Mouse (Mus musculus): ENCODE measurements at regions not wholly inside any gene's neighbourhood (a gene's known extent, or its start where the extent isn't known, plus 50 kb on each side); places are given as distances from the start of the nearest gene placed in this dataset.

DNA sequence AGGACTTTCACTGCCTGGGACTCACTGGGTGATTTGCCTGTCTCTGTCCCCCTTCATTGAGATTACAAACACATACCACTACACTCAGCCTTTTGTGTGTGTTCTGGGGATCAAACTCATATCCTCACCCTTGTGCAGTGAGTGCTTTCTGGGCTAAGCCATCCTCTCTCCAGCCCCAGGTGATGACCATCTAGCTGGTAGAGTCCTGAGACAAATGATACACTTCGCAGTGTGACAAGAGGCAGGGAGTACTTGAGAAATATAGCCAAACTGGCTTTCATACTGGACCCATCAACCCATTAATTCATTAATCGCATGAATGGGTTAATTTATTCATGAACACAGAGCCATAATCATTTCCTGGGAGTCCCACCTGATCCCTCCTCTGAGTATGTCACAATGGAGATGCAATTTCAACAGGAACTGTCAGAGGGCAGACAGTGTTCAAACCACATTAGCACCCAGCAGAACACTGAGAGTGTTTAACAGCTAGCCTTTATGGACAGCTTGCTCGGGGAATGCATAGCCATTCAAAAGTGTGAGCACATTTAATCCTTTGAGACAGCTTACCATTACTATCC is 130.6 kb upstream of the Kit start:
- no peaks in the 10 kb centered on the region for H3K36me3 ChIP-seq (replicated peaks)
- H3K27ac ChIP-seq = no peak overlapping the region
- no peak for DNase-seq (ENCODE audit: extremely low spot score, low spot score)
- peaks cover 10% of the 10 kb centered on the region; the same call in 1 of the 2 replicates for H3K4me1 ChIP-seq
- no peak overlapping the region for H3K4me3 ChIP-seq
- WGBS = 89% methylated on average over 3 of the region's 3 CpGs
- no peaks in the 10 kb centered on the region for H3K9me3 ChIP-seq
- H3K27me3 ChIP-seq (ENCODE audit: poor library complexity, severe bottlenecking) = peaks cover 10% of the 10 kb centered on the region; the same call in 1 of the 2 replicates

DNA sequence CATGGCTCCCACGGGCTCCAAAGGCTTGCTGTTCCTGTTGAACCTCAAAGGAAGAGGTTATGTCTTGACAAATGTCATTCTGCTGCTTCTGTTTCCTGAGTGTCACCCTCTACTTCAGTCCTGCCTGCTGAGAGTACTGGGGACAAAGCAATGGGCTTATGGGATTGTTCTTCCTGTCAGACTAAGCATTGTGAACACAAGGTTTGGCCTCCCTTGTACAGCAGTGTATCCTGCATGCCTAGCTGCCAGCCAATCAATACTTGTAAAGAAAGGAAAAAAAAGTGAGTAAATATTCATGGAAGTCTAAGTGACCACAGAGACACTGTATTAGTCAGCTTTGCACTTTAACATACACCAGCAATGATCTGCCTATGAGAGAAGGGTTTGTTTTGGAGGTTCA is 128.3 kb upstream of the Kit start:
- 65% methylated on average over 1 of the region's 1 CpGs for WGBS
- Histone ChIP-seq H3K27me3 (ENCODE audit: poor library complexity, severe bottlenecking) (peaks cover 30% of the 10 kb centered on the region), H3K4me3 (no peak overlapping the region), H3K4me1 (peaks cover 17% of the 10 kb centered on the region), H3K27ac (no peak overlapping the region), H3K9me3 (no peaks in the 10 kb centered on the region), H3K36me3 (replicated peaks) (no peaks in the 10 kb centered on the region)
- no peak for DNase-seq (ENCODE audit: extremely low spot score, low spot score)

DNA sequence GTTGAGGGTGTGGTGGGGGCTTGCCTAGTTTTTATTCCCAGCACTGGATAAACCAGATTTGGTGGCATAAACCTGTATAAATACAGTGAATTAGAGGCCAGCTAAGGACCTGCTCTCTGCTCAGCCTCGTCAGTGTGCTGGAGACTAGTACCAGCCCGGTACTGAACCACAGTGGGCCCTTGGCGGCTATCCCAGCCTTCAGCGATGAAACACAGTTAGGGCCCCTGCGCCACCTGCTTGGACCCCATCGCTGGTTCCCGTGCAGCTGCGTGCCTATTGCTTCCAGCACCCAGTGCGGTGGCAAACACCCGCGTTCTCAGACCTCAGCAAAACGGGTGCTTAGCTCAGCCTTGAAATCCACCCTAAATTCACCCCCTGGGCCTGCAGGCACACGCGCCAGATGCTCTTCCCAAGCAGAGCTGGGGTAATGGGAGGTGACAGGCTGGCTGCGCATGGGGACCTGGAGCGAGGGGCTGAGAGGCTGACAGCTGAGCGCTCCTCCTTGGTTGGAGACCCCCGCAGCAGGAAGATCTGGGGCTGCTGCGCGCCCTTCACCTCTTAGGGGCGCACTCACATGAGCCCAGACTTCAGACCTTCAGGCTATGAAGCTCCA is 124.7 kb upstream of the Kit start:
- no peak overlapping the region for H3K27ac ChIP-seq
- peaks cover 33% of the 10 kb centered on the region for H3K27me3 ChIP-seq (ENCODE audit: poor library complexity, severe bottlenecking)
- no peak for DNase-seq (ENCODE audit: extremely low spot score, low spot score)
- H3K36me3 ChIP-seq (replicated peaks) = no peaks in the 10 kb centered on the region
- 50% methylated on average over 21 of the region's 21 CpGs for WGBS
- H3K4me3 ChIP-seq = no peak overlapping the region
- H3K9me3 ChIP-seq = no peaks in the 10 kb centered on the region
- H3K4me1 ChIP-seq = peaks cover 10% of the 10 kb centered on the region

DNA sequence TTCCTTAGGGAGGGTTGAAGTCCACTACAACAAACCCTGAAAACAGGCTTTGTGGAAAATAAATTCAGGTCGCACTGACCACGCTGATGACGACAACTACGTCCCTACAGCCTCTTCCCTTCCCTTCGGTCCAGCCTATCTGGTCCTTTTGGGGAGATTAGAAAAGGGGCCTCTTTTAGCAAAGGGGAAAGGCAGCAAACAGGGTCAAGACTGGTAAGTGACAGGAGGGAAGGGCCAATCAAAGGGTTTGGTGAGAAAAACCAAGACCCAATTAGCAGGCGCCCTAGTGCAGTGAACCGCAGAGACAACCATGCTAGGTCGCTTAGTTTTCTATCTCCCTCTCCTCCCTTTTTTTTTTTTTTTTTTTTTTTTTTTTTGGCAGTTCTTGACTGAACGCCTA is 124.2 kb upstream of the Kit start:
- H3K9me3 ChIP-seq = no peaks in the 10 kb centered on the region
- no peak overlapping the region for H3K27ac ChIP-seq
- H3K4me3 ChIP-seq = no peak overlapping the region
- WGBS = 62% methylated on average over 9 of the region's 9 CpGs
- H3K4me1 ChIP-seq = peaks cover 15% of the 10 kb centered on the region
- peaks cover 33% of the 10 kb centered on the region for H3K27me3 ChIP-seq (ENCODE audit: poor library complexity, severe bottlenecking)
- DNase-seq (ENCODE audit: extremely low spot score, low spot score) = no peak
- H3K36me3 ChIP-seq (replicated peaks) = no peaks in the 10 kb centered on the region

DNA sequence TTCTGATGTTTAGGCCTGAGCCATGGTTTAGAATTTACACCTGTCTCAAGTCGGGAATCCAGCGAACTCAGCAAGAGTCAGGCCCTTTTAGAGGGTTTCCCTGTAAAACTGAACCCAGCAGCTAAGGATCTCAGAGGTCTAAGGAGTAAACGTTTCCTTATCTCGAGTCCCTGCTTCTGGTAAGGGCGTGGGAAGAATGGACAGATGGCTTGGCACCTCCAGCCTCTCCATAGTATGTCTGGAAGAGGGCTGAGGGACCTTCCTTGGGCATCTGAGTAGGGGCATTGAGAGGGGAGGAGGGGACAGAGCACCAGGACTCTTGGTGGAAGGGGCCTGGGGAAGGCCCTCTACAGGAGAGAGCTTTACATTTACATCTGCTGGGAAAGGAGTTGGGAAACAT is 123.6 kb upstream of the Kit start:
- 69% methylated on average over 5 of the region's 5 CpGs for WGBS

DNA sequence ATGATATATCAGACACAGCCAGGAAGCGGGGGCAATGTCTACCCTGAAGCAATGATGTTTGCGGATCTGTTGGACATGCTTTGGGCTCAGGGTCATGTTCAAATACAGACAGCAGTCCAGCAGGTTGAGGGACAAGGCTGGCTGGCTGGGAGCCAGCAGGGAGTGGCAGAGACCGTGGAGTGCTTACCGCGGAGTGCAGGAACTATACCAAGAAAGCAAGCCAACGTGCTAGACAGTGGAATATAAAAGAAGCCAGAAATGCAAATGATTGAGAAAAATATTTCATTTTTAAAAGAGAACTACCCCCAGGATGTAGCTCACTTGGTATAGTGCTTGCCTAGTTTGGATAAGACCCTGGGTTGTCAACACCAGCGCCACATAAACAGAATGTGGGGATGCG is 123.0 kb upstream of the Kit start:
- Histone ChIP-seq H3K27ac (no peak overlapping the region), H3K4me3 (no peak overlapping the region), H3K4me1 (peaks cover 15% of the 10 kb centered on the region), H3K9me3 (no peaks in the 10 kb centered on the region), H3K27me3 (ENCODE audit: poor library complexity, severe bottlenecking) (peaks cover 33% of the 10 kb centered on the region), H3K36me3 (replicated peaks) (no peaks in the 10 kb centered on the region)
- 94% methylated on average over 8 of the region's 8 CpGs for WGBS
- no peak for DNase-seq (ENCODE audit: extremely low spot score, low spot score)

More for the DNA sequence above, 123.6 kb upstream of the Kit start:
- peaks cover 33% of the 10 kb centered on the region for H3K27me3 ChIP-seq (ENCODE audit: poor library complexity, severe bottlenecking)
- H3K9me3 ChIP-seq = no peaks in the 10 kb centered on the region
- H3K4me1 ChIP-seq = peaks cover 15% of the 10 kb centered on the region
- no peak overlapping the region for H3K4me3 ChIP-seq
- no peaks in the 10 kb centered on the region for H3K36me3 ChIP-seq (replicated peaks)
- H3K27ac ChIP-seq = no peak overlapping the region
- DNase-seq (ENCODE audit: extremely low spot score, low spot score) = no peak

DNA sequence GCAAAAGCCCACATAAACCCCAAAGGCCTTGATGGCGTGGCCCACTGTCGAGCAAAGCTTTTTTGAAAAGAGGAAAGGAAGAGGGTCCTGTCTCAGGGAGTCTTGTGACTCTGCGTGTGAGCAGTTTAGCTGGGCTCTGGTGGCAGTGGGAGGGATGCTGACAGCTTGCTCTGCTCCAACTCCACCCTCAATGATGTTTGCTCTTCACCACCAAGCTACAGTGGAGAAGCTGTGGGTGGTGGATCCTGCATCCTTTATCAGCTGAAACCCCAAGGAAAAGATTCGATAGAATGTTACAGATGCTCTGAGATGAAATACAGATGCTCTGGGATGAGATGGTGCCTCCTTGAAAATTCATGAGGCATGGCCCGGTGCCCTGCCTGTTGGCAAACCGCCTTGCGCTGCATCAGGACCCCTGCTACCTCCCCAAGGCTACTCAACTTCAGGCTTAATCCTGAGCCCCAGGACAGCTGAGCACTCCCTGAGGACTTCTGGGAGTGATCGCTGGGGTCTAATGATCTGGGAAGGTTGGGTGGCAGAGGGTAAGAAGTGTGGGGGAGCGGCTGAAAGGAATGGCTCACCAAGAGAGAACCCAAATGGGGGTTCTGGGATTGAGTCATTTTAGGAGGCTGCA is 120.8 kb upstream of the Kit start:
- Histone ChIP-seq H3K36me3 (replicated peaks) (no peaks in the 10 kb centered on the region), H3K9me3 (no peaks in the 10 kb centered on the region), H3K27me3 (ENCODE audit: poor library complexity, severe bottlenecking) (peaks cover 25% of the 10 kb centered on the region), H3K4me3 (no peak overlapping the region), H3K4me1 (peaks cover 15% of the 10 kb centered on the region), H3K27ac (no peak overlapping the region)
- DNase-seq (ENCODE audit: extremely low spot score, low spot score) = no peak
- 83% methylated on average over 9 of the region's 9 CpGs for WGBS

DNA sequence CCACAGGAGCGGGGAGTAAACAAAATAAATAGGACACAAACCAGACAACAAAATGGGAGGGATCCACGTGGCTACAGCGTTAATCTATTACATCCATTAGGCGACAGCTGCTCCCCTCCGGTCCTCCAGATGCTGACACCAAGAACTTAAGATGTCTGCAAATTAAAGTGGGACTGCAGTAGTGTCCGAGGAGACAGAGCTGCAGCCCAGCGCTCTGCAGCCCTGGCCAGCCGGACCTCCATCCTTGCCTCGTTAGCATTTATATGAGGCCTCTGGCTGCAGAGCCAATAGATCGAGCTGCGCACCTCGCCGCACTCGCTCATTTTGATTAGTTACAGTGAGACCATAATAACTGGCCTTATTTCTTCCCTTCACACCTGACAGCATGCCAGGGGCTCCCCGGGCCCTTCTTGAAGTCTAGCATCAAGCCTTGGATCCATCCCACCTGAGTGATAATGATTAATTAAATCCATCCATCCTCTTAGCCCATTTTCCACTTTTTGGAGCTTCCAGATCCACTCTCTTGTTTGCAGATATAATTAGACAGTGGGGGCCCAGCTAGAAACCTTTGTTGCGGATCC is 119.7 kb upstream of the Kit start:
- Histone ChIP-seq H3K27me3 (ENCODE audit: poor library complexity, severe bottlenecking) (peaks cover 14% of the 10 kb centered on the region), H3K4me1 (peaks cover 22% of the 10 kb centered on the region)
- 76% methylated on average over 16 of the region's 16 CpGs for WGBS

DNA sequence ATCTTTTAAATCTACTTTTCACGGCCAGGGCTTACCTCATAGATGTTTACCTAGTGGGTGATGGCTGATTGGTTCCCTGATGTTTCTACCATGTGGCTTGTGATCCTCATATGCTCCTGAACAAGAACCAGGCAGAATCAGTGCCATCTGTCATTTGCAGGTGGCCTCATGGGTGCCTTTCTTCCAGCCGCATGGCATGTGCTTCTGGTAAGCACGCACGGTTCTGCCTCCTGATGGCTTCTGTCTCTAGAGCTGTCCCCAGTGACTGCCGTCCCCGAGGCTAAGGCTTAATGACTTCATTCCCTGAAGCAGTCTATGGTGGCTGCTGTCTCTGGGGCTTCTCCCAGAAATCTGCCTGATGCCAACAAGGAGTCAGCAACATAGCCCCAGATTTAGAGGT is 117.3 kb upstream of the Kit start:
- no peaks in the 10 kb centered on the region for H3K9me3 ChIP-seq
- H3K27ac ChIP-seq = no peak overlapping the region
- H3K36me3 ChIP-seq (replicated peaks) = no peaks in the 10 kb centered on the region
- no peak overlapping the region for H3K4me3 ChIP-seq
- 0 out of 2 replicates have a peak, but pooled peaks cover 4% of the 10 kb centered on the region for H3K27me3 ChIP-seq (ENCODE audit: poor library complexity, severe bottlenecking)
- 87% methylated on average over 6 of the region's 6 CpGs for whole genome bisulfite sequencing
- DNase-seq (ENCODE audit: extremely low spot score, low spot score) = no peak
- peaks cover 15% of the 10 kb centered on the region for H3K4me1 ChIP-seq

More for the DNA sequence above, 119.7 kb upstream of the Kit start:
- Histone ChIP-seq H3K4me3 (no peak overlapping the region), H3K36me3 (replicated peaks) (no peaks in the 10 kb centered on the region), H3K27ac (no peak overlapping the region), H3K9me3 (no peaks in the 10 kb centered on the region)
- DNase-seq (ENCODE audit: extremely low spot score, low spot score) = no peak

DNA sequence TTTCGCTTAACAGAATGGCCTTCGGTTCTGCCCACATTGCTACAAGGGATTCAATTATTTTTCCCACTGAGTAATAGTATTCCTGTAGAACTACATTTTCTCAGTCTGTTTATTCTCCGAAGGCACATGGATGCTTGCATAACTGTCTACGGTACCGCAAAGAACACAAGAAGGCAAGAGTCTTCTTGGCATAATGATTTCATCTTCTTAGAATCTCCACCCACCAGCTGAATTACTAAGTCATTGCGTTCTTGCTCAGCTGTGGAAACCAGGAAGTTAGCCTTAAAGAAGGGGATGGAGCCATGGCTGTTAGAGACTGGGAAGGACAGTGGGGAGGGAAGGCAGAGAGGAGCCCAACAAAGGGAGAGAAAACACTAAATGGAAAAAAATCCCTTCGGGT is 116.4 kb upstream of the Kit start:
- Histone ChIP-seq H3K4me3 (no peak overlapping the region), H3K27me3 (ENCODE audit: poor library complexity, severe bottlenecking) (0 out of 2 replicates have a peak, but pooled peaks cover 4% of the 10 kb centered on the region), H3K27ac (no peak overlapping the region), H3K9me3 (no peaks in the 10 kb centered on the region), H3K4me1 (peaks cover 15% of the 10 kb centered on the region), H3K36me3 (replicated peaks) (no peaks in the 10 kb centered on the region)
- 92% methylated on average over 7 of the region's 7 CpGs for WGBS
- no peak for DNase-seq (ENCODE audit: extremely low spot score, low spot score)

DNA sequence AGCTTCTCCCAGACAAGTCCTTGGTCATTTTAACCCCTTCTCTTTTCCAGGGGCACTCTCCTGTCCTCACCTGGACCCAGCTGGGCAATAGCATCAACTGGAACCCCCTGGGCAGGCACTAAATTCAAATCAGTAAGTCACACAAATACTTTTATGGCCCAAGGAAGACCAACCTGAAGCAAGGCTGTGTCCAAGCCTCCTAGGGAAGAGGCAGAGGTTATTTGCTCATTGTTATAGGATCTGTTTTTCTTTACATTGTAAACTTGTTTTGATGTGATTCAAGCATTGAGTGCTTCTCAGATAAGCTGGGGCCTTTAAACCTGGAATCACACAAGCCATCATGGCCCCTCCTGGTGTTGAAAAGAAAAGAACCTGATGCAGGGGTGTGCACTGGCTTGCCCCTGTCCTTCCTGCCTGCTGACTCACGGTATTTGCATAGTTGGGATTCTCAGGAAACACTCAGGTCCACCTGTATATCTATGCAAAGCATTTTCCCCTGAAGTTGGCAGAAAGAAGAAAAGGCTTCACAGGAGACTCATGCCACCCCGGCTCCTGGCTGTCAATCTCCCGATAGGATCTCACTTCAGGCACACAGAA is 114.9 kb upstream of the Kit start:
- DNase-seq (ENCODE audit: extremely low spot score, low spot score) = no peak
- H3K27me3 ChIP-seq (ENCODE audit: poor library complexity, severe bottlenecking) = 0 out of 2 replicates have a peak, but pooled peaks cover 4% of the 10 kb centered on the region
- H3K36me3 ChIP-seq (replicated peaks) = no peaks in the 10 kb centered on the region
- no peak overlapping the region for H3K27ac ChIP-seq
- no peak overlapping the region for H3K4me3 ChIP-seq
- peaks cover 14% of the 10 kb centered on the region for H3K4me1 ChIP-seq
- H3K9me3 ChIP-seq = no peaks in the 10 kb centered on the region
- 77% methylated on average over 3 of the region's 3 CpGs for whole genome bisulfite sequencing

DNA sequence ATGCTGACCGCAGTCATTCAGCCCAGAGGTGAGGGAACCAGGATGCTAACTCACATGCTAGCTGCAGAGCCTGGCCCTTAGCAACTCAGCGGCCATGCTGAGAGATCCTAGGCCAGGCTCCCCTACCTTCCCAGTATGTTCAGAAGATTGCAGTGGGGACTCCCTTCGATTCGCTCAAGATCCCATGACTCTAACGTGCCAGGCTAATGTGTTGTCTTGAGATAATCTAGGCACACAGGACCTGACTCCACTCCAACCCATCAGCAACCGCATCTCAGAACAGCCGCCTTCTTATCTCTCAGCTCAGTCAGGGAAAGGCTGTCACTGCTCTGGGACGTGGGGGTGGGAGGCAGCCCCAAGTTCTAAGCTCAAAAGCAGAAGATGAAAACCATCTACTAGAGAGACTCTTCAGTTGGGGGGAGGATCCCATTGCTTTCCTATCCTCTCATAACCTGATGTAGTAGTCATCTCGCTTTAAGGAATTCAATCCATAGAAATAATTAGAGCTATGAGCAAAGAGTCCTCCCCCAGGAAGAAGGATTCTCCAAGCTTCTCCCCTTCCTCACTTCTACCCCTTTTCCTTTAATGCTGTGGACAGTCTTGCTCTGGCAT is 114.2 kb upstream of the Kit start:
- no peak overlapping the region for H3K4me3 ChIP-seq
- H3K27me3 ChIP-seq (ENCODE audit: poor library complexity, severe bottlenecking) = 0 out of 2 replicates have a peak, but pooled peaks cover 4% of the 10 kb centered on the region
- DNase-seq (ENCODE audit: extremely low spot score, low spot score) = no peak
- H3K9me3 ChIP-seq = no peaks in the 10 kb centered on the region
- H3K36me3 ChIP-seq (replicated peaks) = no peaks in the 10 kb centered on the region
- H3K27ac ChIP-seq = no peak overlapping the region
- WGBS = 83% methylated on average over 9 of the region's 9 CpGs
- H3K4me1 ChIP-seq = peaks cover 8% of the 10 kb centered on the region

All from forebrain, embryonic 10.5 days (tissue).